Mouse (Mus musculus): ENCODE measurements around the gene Rab7.

- TF ChIP-seq CTCF (IDR thresholded peaks at IDR 0.05; ENCODE audit: low read depth, low read length): no peak
- TF ChIP-seq POLR2A (IDR thresholded peaks at IDR 0.05; ENCODE audit: insufficient read depth, low read length): no peak
- no peak for TF ChIP-seq EP300 (IDR thresholded peaks at IDR 0.05; ENCODE audit: insufficient read depth, low read depth, low read length)
These were observed 29.3 kb downstream of the Rab7 start for GRCm38 (mm10) chr6:88015797-88016196.

All from ES-Bruce4 (cell line).